Mouse (Mus musculus): Measurements from ENCODE around the gene Col6a4. TPM values are rescaled to one million over a fixed set of nuclear protein-coding genes. Genes with fewer than 3 reads are reported as not detected.

The Col6a4 gene
- total RNA-seq, 2 experiments from 2014 or later: 1.8 to 2.7 TPM

DNA sequence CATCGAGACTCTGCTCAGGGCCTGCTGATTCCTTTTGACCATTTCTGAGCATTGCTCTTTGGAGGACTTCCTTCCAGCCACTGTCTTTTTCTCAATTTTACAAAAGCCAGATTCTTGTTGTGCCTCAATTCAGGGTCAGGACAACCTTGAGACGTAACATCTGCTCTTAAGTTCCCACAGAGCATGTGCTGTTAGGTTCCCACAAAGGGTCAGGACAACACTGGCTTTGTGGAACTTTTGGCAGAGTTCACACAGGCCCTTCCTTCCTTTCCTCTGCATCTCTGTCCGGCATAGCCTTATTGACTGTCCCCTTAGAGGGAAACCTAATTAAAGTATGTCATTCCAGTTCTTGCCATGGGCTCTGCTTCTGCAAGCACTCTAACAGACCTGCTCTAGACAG is 18.6 kb downstream of the Col6a4 start:
- intact Hi-C loops (cut with DNase I): no loop called here
- no peak for DNase-seq (ENCODE audit: low spot score in 2 of 2)

GRCm38 (mm10) chr9:106076234-106076633 is 20.3 kb downstream of the Col6a4 start:
- intact Hi-C loops (cut with DNase I): no loop called here
- peak; percentile 20 to 81 for DNase-seq (ENCODE audit: low spot score in 2 of 2)

- no peak for DNase-seq (ENCODE audit: low spot score in 2 of 2)
- intact Hi-C loops (cut with DNase I): no loop called here
Observed at GRCm38 (mm10) chr9:106073956-106074355, 22.6 kb downstream of the Col6a4 start.

DNA sequence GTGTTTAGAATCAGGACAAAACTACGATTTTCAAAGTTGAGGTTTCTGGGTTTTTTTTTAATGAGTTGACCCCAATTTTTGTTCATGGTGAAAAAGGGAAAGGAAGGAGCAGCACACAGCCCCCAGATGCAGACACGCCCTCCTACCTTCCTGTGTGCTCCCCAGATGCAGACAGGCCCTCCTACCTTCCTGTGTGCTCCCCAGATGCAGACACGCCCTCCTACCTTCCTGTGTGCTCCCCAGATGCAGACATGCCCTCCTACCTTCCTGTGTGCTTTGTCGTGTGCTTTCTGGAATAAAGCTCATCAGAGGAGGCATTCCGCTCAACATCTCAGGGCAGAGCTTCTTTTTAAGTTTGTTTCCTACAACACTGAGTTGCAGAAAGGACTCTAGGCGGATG is 24.9 kb downstream of the Col6a4 start:
- DNase-seq (ENCODE audit: low spot score in 2 of 2): no peak
- intact Hi-C loops (cut with DNase I): no loop called here

DNA sequence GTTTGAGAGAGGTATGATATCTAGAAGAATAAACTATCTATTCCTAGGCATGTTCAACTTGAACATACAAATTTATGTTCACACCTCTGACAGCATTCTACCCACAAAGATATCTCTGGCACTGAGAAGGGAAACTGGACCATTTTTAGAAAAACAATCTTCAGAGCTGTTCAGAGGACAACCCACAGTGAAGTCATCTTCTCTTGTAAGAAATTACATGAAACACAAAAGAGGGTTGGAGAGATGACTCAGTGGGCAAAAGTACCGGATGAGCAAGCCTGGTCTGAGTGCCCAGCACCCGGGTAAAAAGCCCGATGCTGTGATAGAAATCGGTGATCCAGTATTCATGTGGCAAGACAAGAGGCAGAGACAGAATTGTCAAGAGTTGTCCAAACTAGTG is 43.1 kb downstream of the Col6a4 start:
- peak in 1 of 2 experiments; percentile 88 for DNase-seq (ENCODE audit: low spot score in 2 of 2)

DNA sequence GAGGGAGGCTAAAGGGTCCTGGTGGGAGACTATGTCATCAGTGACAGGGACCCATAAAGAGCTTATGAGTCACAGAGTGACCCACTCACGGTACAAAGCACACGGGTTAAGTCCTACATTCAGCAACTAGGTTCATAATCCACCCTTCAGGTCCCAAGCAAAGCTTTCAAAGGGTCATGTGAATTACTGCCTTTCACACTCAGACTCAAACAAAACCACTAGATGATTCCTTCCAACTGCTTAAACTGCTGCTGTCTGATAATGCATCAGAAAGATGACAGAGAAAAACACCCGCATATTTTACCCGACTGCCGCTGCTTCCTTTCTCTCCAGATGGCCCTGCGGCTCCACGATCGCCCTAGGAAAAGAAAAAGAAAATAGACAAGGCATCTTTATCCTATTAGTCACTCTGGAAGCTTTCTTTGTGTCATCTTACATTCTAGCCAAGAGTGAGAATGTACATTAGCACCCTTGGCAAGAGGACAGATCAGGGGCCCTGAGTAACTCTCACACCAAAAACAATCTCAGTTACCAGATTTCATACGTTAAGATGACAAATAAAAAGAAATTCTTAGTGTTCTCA is 52.6 kb downstream of the Col6a4 start:
- intact Hi-C loops (cut with DNase I): no loop called here
- peak in 1 of 2 experiments; percentile 26 for DNase-seq (ENCODE audit: low spot score in 2 of 2)

More for the DNA sequence above, 43.1 kb downstream of the Col6a4 start:
- intact Hi-C loops (cut with DNase I): loop anchor here (5.0 kb wide), 1 partner anchor 361 kb away; no protein-coding TSS in a partner anchor

DNA sequence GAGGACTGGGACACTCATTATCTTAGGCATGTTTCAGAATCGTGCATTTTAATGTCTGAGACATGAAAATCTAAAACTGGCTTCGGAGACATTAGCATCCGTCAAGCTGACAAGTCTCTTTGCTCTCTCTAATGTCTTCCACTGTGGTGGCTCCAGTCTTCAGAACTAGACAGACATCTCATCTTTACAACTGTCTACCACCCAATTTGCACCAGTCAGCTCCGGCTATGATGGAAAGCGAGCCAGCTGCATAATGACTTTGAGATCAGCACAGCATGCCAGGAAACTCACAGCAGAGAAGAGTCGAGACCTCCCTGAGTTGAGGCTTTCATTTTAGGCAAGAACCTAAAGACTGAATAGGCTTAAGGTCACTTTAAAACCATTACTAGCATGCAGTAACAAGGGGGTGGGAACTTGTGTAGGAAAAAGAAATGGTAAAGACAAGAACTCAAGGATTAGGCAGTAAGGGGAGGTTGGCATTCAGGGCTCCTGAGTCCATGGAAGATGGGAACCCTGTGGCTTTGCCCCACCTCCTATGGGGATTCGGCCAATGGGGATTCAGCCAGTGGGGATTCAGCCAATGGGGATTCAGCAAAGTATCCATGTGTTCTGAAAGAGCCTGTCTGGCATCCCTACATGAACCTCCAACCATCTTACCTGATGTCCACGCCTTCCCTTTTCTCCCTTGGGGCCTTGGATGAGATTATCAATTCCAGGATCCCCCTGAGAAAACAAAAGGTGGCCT is 56.5 kb downstream of the Col6a4 start:
- peak in 1 of 2 experiments; percentile 8 for DNase-seq (ENCODE audit: low spot score in 2 of 2)
- intact Hi-C loops (cut with DNase I): loop anchor here (2.0 to 10.0 kb wide), 4 partner anchors 183 to 635 kb away; no protein-coding TSS in a partner anchor

- intact Hi-C loops (cut with DNase I): loop anchor here (2.0 to 10.0 kb wide), 4 partner anchors 182 to 634 kb away; no protein-coding TSS in a partner anchor
- peak; percentile 30 to 78 for DNase-seq (ENCODE audit: low spot score in 2 of 2)
Observed at GRCm38 (mm10) chr9:106039276-106039675, 57.3 kb downstream of the Col6a4 start.

DNA sequence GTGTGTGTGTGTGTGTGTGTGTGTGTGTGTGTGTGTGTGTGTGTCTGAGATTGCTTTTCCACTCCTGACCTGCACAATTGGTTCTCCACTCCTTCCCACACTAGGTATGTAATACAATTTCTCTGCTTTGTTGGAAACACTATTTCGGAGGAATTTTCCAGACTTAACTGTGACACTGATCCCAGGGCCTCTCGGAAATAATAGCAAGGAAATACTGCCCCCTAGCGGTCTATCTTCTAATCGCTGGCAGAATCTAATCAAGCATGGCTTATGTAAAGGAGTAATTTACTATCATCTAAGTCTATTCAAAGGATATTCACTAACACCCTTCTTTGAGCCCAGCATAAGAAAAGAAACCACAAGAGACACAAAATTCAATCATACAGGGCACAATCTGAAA is 57.7 kb downstream of the Col6a4 start:
- intact Hi-C loops (cut with DNase I): loop anchor here (2.0 to 10.0 kb wide), 4 partner anchors 182 to 634 kb away; no protein-coding TSS in a partner anchor

DNA sequence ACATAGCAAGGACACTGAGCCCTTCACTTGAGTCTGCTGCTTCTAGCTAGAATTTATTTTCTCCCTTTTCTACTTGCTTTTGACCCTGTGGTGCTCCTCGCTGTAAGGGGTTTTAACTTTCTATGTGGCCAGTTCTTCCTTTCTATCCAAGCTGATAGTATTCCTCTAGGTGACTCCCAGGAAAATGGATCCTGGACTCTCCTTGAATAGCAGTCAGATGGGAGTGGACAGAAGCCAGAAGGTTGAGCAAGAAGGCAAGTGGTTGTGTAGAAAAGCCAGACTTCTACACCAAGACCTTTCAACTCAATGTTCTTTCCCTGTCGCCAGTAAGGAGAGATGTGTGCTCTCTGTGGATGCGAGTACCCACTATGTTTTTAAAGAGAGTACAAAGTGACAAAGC is 80.9 kb downstream of the Col6a4 start:
- DNase-seq (ENCODE audit: low spot score in 2 of 2): no peak
- intact Hi-C loops (cut with DNase I): no loop called here

More for the DNA sequence above, 57.7 kb downstream of the Col6a4 start:
- DNase-seq (ENCODE audit: low spot score in 2 of 2): peak; percentile 87 to 96

- intact Hi-C loops (cut with DNase I): no loop called here
- DNase-seq (ENCODE audit: low spot score in 2 of 2): no peak
Observed at GRCm38 (mm10) chr9:106013139-106013538, 83.4 kb downstream of the Col6a4 start.

DNA sequence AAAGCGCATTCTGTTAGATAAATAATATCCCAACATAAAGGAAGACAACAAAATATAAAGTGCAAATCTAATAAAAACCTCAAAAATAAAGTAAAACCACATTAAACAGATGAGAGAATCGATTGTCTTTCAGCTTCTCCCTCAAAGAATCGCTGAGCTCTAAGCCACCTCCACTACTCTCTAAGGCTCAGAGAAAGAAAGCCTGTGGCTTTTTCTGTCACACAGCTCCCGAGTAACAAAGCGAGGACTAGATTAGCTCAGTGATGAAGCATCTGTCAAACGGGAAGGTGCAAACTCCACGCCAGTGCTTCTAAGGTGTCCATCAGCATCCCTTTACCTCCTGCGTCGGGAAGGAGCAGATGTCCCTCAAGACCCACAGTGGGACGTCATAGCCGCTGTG is 98.6 kb downstream of the Col6a4 start:
- peak in 1 of 2 experiments; percentile 51 for DNase-seq (ENCODE audit: low spot score in 2 of 2)

DNA sequence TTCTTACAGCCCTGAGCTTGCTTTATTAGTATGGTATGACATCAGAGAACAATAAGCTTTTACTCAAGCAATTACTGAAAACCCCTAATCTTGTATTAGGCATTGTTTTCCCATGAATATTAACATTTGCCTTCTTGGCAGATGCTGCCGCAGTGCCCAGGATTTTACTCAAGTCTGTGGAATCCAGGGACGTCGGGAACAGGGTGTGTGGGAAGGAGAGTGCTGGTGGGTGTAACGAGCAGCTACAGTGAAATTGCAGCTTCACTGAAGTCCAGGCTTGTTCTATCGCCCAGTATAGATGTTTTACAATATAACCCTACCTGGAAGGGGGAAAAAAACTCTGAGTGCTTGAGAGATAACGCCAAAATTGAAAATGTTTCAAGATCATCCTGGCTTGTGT is 104.2 kb downstream of the Col6a4 start:
- peak; percentile 43 to 80 for DNase-seq (ENCODE audit: low spot score in 2 of 2)
- intact Hi-C loops (cut with DNase I): loop anchor here (5.0 kb wide), 2 partner anchors 300 to 495 kb away; no protein-coding TSS in a partner anchor

More for the DNA sequence above, 98.6 kb downstream of the Col6a4 start:
- intact Hi-C loops (cut with DNase I): no loop called here

DNA sequence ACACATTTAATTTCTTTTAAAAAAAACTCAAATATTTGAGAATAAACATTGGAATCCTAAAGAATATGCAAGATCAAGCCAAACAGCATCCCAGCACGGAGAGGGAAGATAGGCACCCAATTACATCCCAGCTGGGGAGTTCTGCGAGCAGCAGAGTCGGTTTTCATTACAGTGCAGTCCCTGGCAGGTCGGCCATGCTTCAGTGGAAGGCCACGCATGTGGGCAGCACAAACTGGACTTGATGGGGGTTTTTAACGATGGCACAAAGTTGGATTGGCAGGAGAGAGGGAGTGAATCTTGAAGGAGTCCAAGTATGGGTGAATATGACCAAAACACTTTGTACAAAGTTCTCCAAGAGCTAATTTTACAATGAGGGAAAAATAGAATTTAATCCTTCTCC is 106.5 kb downstream of the Col6a4 start:
- intact Hi-C loops (cut with DNase I): loop anchor here (5.0 kb wide), 2 partner anchors 298 to 493 kb away; no protein-coding TSS in a partner anchor
- DNase-seq (ENCODE audit: low spot score in 2 of 2): no peak

DNA sequence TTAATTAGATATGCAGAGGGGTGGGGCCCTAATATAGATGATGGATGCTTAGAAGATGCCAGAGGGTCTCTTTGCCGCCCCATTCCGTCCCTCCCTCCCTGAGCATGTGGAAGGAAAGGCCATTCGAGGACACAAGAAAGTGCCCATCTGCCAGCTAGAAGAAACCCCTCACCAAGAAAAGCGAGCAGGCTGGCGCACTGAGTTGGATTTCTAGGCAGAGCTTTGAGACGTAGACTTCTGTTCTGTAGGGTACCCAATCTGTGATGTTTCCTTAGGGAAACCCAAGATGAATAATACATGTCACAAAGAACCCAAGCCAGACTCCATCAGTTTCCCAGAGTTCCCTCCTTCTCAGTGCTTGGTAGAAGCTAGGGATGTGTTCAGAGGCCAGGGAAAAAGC is 107.1 kb downstream of the Col6a4 start:
- intact Hi-C loops (cut with DNase I): loop anchor here (5.0 kb wide), 1 partner anchor 127 kb away; no protein-coding TSS in a partner anchor
- no peak for DNase-seq (ENCODE audit: low spot score in 2 of 2)

DNA sequence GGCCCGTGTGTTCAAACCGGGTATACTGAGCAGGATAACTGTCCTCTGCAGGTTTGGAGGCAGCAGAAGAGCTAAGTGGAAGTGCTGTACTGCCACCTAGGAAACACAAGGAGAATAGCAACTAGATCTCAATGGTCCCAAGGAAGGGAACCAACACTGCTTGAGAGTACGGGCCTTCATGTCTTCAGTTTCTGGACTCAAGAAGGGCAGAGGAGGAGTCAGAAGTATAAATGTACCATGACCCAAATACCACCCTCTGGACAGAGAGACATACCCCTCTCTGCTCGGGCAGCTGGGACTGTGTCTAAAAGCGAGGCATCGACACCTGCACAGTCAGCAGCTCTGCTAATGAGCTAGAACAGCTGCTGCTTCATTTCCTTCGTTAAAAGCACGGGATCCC is 108.5 kb downstream of the Col6a4 start:
- DNase-seq (ENCODE audit: low spot score in 2 of 2): peak in 1 of 2 experiments; percentile 61
- intact Hi-C loops (cut with DNase I): loop anchor here (5.0 kb wide), 1 partner anchor 126 kb away; no protein-coding TSS in a partner anchor

- DNase-seq (ENCODE audit: low spot score in 2 of 2): no peak
- intact Hi-C loops (cut with DNase I): loop anchor here (5.0 kb wide), 1 partner anchor 123 kb away; no protein-coding TSS in a partner anchor
Observed at GRCm38 (mm10) chr9:105984931-105985519, 111.6 kb downstream of the Col6a4 start.

DNA sequence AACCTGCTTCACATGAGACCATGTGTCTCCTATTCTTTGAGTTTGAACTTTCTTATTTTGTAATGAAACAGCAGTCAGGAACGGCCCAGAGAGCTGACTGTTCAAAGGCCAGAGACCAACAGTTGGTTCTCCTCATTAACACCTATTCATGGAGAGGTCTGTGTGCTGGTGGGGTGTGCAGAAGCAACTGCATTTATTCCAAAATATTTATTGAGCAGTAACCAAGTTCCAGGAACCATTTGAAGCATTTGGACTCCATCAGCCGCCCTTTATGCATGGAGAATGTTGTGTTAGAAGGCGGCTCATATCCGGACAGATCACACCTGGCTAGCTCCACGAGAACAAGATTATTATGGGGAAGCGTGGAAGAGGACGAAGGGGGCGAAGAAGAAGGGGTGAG is 118.1 kb downstream of the Col6a4 start:
- intact Hi-C loops (cut with DNase I): loop anchor here (5.0 kb wide), 1 partner anchor 111 kb away; no protein-coding TSS in a partner anchor
- DNase-seq (ENCODE audit: low spot score in 2 of 2): no peak

DNA sequence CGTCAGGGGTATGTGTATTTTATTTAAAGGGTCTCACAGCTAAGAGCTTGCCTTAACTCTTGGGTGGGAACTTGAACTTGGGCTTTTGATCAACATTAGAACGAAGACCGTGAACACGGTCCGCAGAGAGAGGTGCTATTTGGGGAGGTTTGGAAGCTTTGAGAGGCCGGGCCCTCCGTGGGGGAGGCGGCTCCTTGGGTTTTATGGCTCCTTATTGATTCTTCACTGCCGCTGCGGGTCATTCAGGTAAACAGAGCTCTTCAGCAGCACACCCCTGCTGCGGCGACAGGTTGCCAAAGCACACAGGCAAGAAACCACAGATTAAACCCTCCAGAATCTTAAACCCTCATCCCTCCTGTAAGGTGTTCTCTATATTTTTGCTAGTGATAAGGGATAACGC is 119.7 kb downstream of the Col6a4 start:
- intact Hi-C loops (cut with DNase I): loop anchor here (5.0 kb wide), 1 partner anchor 110 kb away; no protein-coding TSS in a partner anchor

DNA sequence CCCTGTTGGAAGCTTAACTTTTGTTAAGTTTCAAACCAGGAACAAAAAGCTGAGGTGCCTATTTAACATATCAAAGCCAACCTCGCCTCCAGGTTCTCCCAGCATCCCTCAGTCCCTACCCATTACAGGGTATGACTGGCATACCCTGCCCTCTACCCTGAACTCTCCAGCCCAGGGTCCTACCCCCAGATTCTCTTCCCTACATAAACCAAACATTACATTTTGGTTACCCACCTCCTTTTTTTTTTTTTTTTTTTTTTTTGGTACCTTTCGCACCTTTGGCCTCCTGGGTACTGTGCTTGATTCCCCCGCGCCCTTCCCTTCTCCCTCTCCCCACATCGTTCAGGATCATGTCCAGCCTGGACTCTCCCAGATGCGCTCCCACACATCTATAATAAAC is 120.3 kb downstream of the Col6a4 start:
- intact Hi-C loops (cut with DNase I): loop anchor here (5.0 kb wide), 1 partner anchor 109 kb away; no protein-coding TSS in a partner anchor
- no peak for DNase-seq (ENCODE audit: low spot score in 2 of 2)

More for the DNA sequence above, 119.7 kb downstream of the Col6a4 start:
- no peak for DNase-seq (ENCODE audit: low spot score in 2 of 2)
